Mouse (Mus musculus) kidney, embryonic 15.5 days (tissue): ENCODE data around the gene Abce1. TPM values are rescaled to one million over a fixed set of nuclear protein-coding genes. Genes with fewer than 3 reads are reported as not detected.
A peak's percentile ranks its signal among the peaks of the same experiment; 100 is the strongest.
"Not testable (repeated sequence)": the region's sequence is repeated elsewhere in the genome, so short reads cannot be mapped to it uniquely, and the experiment has no call there.

Source experiments
- ATAC-seq: fragments of 200-750 bp; cut with Nextera tagmentation; replicated peaks from 2 replicates; pipeline ENCODE4 v1.8.0; 2017; ENCODE audit warnings: moderate TSS enrichment; ENCODE audit not compliant: low FRiP score
- H3K27ac ChIP-seq: fragments of 300-500 bp; sonication (generic); 2 replicates; pipeline ENCODE4 v1.5.1; 2015; ENCODE audit warnings: mild to moderate bottlenecking, inconsistent platforms
- H3K27me3 ChIP-seq: fragments of 300-500 bp; sonication (generic); 2 replicates; pipeline ENCODE4 v1.6.1; 2015; ENCODE audit warnings: inconsistent platforms
- H3K36me3 ChIP-seq: fragments of 300-500 bp; sonication (generic); 2 replicates; pipeline ENCODE4 v1.6.1; 2015; ENCODE audit warnings: inconsistent platforms
- H3K4me1 ChIP-seq: fragments of 300-500 bp; sonication (generic); 2 replicates; pipeline ENCODE4 v1.6.1; 2015; ENCODE audit warnings: inconsistent platforms
- H3K4me2 ChIP-seq: fragments of 300-500 bp; sonication (generic); 2 replicates; pipeline ENCODE4 v1.6.1; 2015; ENCODE audit warnings: moderate library complexity, mild to moderate bottlenecking, inconsistent platforms
- H3K4me3 ChIP-seq: fragments of 300-500 bp; sonication (generic); replicated peaks from 2 replicates; pipeline ENCODE4 v1.5.1; 2015; ENCODE audit warnings: mild to moderate bottlenecking, inconsistent platforms
- H3K9ac ChIP-seq: fragments of 300-500 bp; sonication (generic); 2 replicates; pipeline ENCODE4 v1.6.1; 2015; ENCODE audit warnings: mild to moderate bottlenecking, inconsistent platforms
- H3K9me3 ChIP-seq: fragments of 300-500 bp; sonication (generic); replicated peaks from 2 replicates; pipeline ENCODE4 v1.6.1; 2016; ENCODE audit warnings: inconsistent platforms
- WGBS: fragments of 180-500 bp; shearing (Covaris S2); methylation state at CpG from one replicate; pipeline ENCODE4 v1.1.7; 2015; ENCODE audit warnings: mixed read lengths; 5-methylcytosine and 5-hydroxymethylcytosine counted together
- polyA plus RNA-seq: library from polyadenylated mRNA; unstranded; fragments of >200 nt; fragmentation: Nextera tagmentation; extraction: Ambion mirVana; gene quantifications from 2 replicates; pipeline ENCODE4 v1.2.1, GENCODE M21; 2015

The Abce1 gene
- polyA plus RNA-seq, 1 experiment from 2014 or later: 106 TPM

DNA sequence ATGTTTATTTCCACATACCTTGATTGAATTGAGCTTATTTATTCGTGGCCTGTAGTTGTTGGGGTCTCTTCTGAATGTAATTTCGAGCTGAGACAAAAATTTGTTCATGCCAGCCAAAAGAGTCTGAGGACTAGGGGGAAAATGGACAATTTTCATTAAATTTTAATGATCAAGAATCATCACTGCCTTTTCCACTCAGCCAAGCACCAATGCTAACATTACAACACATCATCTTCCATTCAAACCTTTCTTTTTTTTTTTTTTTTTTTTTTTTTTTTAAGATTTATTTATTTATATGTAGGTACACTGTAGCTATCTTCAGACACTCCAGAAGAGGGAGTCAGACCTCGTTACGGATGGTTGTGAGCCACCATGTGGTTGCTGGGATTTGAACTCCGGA, 25.6 kb downstream of the Abce1 start:
- not testable (repeated sequence) for ATAC-seq, H3K9ac ChIP-seq, H3K27ac ChIP-seq, H3K27me3 ChIP-seq, H3K4me1 ChIP-seq, H3K4me3 ChIP-seq, H3K9me3 ChIP-seq, H3K4me2 ChIP-seq
- peaks cover 88% of the 10 kb centered on the region for H3K36me3 ChIP-seq
- WGBS: 95% methylated on average over 5 of the region's 5 CpGs

- ATAC-seq: peak; percentile 57
- Histone ChIP-seq H3K4me1 (peaks cover 11% of the 10 kb centered on the region), H3K4me2 (peak overlapping the region; percentile 77), H3K9ac (peak overlapping the region; percentile 51; the same call in 1 of the 2 replicates), H3K27ac (no peak overlapping the region), H3K27me3 (no peaks in the 10 kb centered on the region), H3K36me3 (peaks cover 52% of the 10 kb centered on the region), H3K4me3 (peak overlapping the region; percentile 47), H3K9me3 (no peaks in the 10 kb centered on the region)
- WGBS: 43% methylated on average over 2 of the region's 2 CpGs
Measured at GRCm38 (mm10) chr8:79680965-79681364, 30.6 kb downstream of the Abce1 start.

GRCm38 (mm10) chr8:79680555-79680954, 31.0 kb downstream of the Abce1 start:
- Histone ChIP-seq H3K4me2 (peak overlapping the region; percentile 77), H3K27me3 (no peaks in the 10 kb centered on the region), H3K9me3 (no peaks in the 10 kb centered on the region), H3K36me3 (peaks cover 52% of the 10 kb centered on the region), H3K4me1 (peaks cover 11% of the 10 kb centered on the region), H3K9ac (peak overlapping the region; percentile 51), H3K4me3 (peak overlapping the region; percentile 47), H3K27ac (no peak overlapping the region)
- peak; percentile 89 for ATAC-seq
- WGBS: 6% methylated on average over 34 of the region's 34 CpGs

DNA sequence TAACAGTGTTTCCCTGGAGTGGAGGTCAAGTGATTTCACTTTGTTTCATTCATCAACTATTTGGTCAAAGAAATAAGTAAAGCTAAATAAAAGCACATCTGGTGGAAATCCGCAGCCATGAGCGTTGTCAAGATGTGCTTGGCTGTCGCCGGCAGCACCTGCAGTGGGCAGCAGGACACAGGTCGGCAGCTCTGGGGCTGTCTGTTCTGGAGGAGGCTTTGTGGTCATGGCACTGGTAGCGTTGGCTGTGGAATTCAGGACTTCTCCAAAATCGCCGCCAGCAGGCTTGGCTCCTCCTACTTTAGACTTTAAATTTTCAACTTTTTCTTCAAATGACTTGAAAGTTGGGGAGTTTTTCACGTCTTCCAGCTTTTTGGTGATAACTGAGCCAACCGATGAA, 31.5 kb downstream of the Abce1 start:
- Histone ChIP-seq H3K4me1 (peaks cover 11% of the 10 kb centered on the region), H3K4me3 (peak overlapping the region; percentile 47), H3K4me2 (peak overlapping the region; percentile 77), H3K36me3 (peaks cover 52% of the 10 kb centered on the region)
- not testable (repeated sequence) for H3K9me3 ChIP-seq, ATAC-seq, H3K27ac ChIP-seq, H3K9ac ChIP-seq, H3K27me3 ChIP-seq
- WGBS: 48% methylated on average over 10 of the region's 10 CpGs

DNA sequence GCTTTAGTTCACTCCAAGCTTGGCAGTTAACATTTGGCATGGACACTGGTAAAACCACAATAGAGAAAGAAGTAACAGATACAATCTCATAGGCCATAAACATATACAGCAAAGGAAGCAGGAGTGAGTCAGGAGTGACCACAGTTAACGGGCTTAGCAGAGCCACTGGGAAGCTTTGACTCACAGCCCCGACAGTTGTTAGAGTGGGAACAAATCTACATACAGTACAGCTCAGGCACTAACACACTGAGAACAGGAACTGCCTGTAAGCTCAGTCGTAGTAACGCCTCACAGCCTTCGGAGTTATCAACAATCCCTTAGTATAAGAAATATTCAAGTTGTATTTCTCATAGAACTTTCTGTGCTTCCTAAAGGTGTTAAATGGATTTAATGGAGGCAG, 32.5 kb downstream of the Abce1 start:
- Histone ChIP-seq H3K9ac (no peak overlapping the region), H3K4me2 (no peak overlapping the region), H3K36me3 (peaks cover 49% of the 10 kb centered on the region), H3K4me1 (peaks cover 11% of the 10 kb centered on the region), H3K4me3 (no peak overlapping the region), H3K9me3 (no peaks in the 10 kb centered on the region), H3K27me3 (no peaks in the 10 kb centered on the region), H3K27ac (no peak overlapping the region)
- WGBS: 64% methylated on average over 5 of the region's 5 CpGs
- ATAC-seq: no peak

DNA sequence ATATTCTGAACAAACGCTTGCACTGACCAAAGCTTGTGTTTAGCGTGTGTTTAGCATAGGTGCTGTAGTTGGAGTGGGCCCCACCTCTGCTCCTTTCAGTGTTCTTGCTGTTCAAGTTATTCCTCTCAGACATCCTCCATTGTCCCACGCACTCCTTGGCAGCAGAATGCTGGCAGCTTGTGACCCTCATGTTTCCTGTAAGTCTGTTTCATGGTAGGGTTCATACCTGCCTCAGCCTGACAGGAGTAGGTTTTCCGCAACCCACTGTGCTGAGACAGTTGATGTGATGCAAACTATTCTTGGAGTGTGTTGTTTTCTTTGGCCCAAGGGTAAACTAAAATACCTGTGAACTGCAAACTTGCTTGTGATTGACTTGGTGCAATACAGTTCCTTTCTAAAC, 35.1 kb downstream of the Abce1 start:
- 76% methylated on average over 4 of the region's 4 CpGs for WGBS
- H3K9me3 ChIP-seq: no peaks in the 10 kb centered on the region
- H3K27me3 ChIP-seq: no peaks in the 10 kb centered on the region
- peaks cover 53% of the 10 kb centered on the region for H3K36me3 ChIP-seq
- no peak overlapping the region for H3K27ac ChIP-seq
- no peak overlapping the region for H3K9ac ChIP-seq
- peaks cover 11% of the 10 kb centered on the region for H3K4me1 ChIP-seq
- ATAC-seq: no peak
- H3K4me2 ChIP-seq: no peak overlapping the region
- H3K4me3 ChIP-seq: no peak overlapping the region

DNA sequence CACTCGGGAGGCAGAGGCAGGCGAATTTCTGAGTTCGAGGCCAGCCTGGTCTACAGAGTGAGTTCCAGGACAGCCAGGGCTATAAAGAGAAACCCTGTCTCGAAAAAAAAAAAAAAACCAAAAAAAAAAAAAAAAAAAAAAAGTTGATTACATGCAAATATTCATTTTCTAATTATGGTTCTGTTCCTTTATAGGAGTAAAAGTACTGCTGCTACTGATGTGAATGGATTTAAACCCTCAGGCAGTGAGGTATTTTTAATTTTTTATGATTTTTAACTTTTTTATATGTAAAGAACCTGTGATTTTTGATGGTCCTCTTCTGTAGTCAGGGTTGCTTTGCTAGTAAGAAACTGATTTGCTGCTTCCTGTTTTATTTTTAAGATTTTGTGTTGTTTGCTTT, 52.8 kb downstream of the Abce1 start:
- H3K4me1 ChIP-seq, H3K27me3 ChIP-seq, H3K27ac ChIP-seq, H3K4me2 ChIP-seq, H3K9me3 ChIP-seq, ATAC-seq, H3K4me3 ChIP-seq, H3K9ac ChIP-seq: not testable (repeated sequence)
- WGBS: 79% methylated on average over 4 of the region's 4 CpGs
- H3K36me3 ChIP-seq: peaks cover 87% of the 10 kb centered on the region

- Histone ChIP-seq H3K27ac (no peak overlapping the region), H3K4me2 (no peak overlapping the region), H3K4me1 (no peaks in the 10 kb centered on the region), H3K9me3 (no peaks in the 10 kb centered on the region), H3K27me3 (no peaks in the 10 kb centered on the region), H3K9ac (no peak overlapping the region), H3K36me3 (peaks cover 78% of the 10 kb centered on the region), H3K4me3 (no peak overlapping the region)
- 90% methylated on average over 4 of the region's 4 CpGs for WGBS
- ATAC-seq: no peak
Measured at GRCm38 (mm10) chr8:79653736-79654135, 57.8 kb downstream of the Abce1 start.

DNA sequence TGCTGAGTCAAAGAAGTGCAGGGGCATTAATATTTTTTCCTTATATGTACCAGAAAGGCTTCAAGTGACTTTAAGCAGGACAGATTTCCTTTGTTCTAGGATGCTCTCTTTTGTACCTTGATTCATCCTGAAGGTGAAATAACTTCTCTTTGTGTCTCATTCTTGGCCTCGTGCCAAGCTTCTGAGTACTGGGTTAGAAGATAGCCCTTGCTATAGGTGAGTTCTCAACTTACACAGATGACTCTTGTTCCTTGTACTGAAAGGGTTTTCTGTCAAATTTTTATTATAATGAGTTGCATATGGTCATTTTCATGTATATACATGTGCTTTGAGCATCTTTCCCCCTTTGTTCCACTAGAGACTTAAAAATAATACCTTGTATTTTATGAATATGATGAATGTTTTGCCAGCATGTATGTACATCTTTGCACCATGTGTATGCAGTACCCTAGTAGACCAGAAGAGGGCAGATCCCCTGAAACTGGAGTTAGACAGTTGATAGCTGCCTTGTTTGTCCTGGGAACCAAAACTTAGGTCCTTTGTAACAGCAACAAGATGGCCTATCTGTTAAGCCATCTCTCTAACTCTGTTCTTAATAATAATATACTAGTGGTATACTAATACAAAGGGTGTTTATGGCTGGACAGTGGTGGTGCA, 61.3 kb downstream of the Abce1 start:
- Histone ChIP-seq H3K4me3 (no peak overlapping the region), H3K4me1 (no peaks in the 10 kb centered on the region), H3K36me3 (peaks cover 77% of the 10 kb centered on the region), H3K9ac (no peak overlapping the region), H3K9me3 (no peaks in the 10 kb centered on the region), H3K27me3 (no peaks in the 10 kb centered on the region), H3K4me2 (no peak overlapping the region), H3K27ac (no peak overlapping the region)
- WGBS: 81% methylated on average over 1 of the region's 1 CpGs
- ATAC-seq: no peak

DNA sequence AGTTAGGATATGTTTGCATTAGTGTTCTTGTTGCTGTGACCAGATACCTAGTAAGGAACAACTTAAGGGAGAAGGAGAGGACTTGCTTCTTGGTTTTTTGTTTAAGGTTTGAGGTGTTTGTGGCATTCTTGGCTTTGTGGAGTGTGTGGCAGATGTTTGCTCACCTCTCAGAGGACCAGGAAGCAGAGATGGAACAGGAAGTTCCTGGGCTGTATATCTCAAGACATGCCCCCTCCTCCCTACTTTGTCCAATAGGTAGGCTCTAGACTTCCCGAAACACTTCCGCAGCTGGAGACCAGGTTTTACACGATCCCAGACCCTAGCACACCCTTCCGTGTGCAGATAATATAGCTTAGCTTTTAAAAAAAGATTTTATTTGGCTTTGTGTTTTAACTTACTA, 62.0 kb downstream of the Abce1 start:
- no peaks in the 10 kb centered on the region for H3K9me3 ChIP-seq
- 92% methylated on average over 4 of the region's 4 CpGs for WGBS

GRCm38 (mm10) chr8:79641119-79641518, 70.4 kb downstream of the Abce1 start:
- H3K4me3 ChIP-seq: peak overlapping the region; percentile 83
- no peak for ATAC-seq
- no peaks in the 10 kb centered on the region for H3K9me3 ChIP-seq
- H3K4me1 ChIP-seq: peaks cover 32% of the 10 kb centered on the region
- H3K9ac ChIP-seq: peak overlapping the region; percentile 86; the same call in 1 of the 2 replicates
- H3K27ac ChIP-seq: no peak overlapping the region
- 5% methylated on average over 1 of the region's 1 CpGs for WGBS
- peaks cover 23% of the 10 kb centered on the region for H3K36me3 ChIP-seq
- H3K4me2 ChIP-seq: peak overlapping the region; percentile 82
- H3K27me3 ChIP-seq: no peaks in the 10 kb centered on the region

More for the DNA sequence above, 62.0 kb downstream of the Abce1 start:
- Histone ChIP-seq H3K9ac (no peak overlapping the region), H3K4me3 (no peak overlapping the region), H3K36me3 (peaks cover 74% of the 10 kb centered on the region), H3K27ac (no peak overlapping the region), H3K27me3 (no peaks in the 10 kb centered on the region), H3K4me1 (no peaks in the 10 kb centered on the region), H3K4me2 (no peak overlapping the region)
- no peak for ATAC-seq

DNA sequence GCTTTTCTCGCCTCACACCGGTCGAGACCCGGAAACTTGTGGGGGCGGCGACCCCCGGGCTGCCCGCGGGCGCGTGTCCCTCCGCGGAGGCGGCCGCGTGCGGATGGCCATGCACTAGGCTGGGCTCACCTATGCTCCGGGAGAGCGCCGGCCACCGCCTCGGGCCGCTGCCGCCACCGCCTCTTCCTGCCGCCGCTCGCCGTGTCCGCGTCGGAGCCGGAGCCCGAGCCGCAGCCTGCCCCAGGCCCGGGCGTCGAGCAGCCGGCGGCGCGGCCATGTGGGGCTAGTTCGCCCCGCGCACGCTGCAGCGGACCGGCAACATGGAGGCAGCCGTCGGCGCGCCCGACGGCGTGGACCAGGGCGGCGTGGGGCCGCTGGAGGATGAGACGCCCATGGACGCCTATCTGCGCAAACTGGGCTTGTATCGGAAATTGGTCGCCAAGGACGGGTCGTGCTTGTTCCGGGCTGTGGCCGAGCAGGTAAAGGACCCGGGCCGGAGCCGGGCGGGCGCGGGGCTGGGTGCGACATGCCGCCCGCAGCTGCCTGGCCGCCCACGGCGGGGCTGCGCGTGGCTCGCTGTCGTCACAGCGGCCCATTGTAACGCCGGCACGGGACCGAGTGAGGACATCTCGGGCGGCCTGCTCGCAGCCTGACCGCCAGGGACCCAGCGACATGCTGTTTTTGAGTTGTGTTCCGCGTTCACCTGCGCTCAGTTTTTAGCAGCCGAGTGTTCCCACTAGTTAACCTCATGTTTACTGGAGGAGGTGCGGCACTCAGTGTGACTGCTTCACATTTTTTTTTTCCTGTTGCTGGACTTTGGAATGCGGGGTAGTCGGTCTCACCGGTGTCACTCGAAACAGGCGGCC, 71.7 kb downstream of the Abce1 start, which contains the start of gene Otud4:
TSS of gene Otud4 (plus strand) at position 33 of the 866 bp plus-strand sequence.
- H3K9ac ChIP-seq: peak within 1 kb of the TSS; percentile 86
- peak within 1 kb of the TSS; percentile 82 for H3K4me2 ChIP-seq
- H3K9me3 ChIP-seq: no peaks in the 10 kb centered on the region
- H3K27me3 ChIP-seq: no peaks in the 10 kb centered on the region
- peak within 1 kb of the TSS; percentile 96 for H3K27ac ChIP-seq
- peak within 1 kb of the TSS; percentile 83 for H3K4me3 ChIP-seq
- WGBS: under 1% methylated on average over 103 of the region's 103 CpGs
- peaks cover 11% of the 10 kb centered on the region for H3K36me3 ChIP-seq
- H3K4me1 ChIP-seq: peaks cover 32% of the 10 kb centered on the region
- peak; percentile 68 for ATAC-seq
